ENCODE assay signal across 8 mouse cellular contexts in genomic region chr2:32353007-32353542, GRCm38 (mm10). TPM values are rescaled to one million over a fixed set of nuclear protein-coding genes. Genes with fewer than 3 reads are reported as not detected.
DNase-seq lines count a peak whose midpoint lies in the region; ATAC-seq and TF ChIP-seq lines count a peak whose summit lies in the region.

Gene Dnm1 (minus strand): TSS chr2:32353338.

- no peaks in the 10 kb centered on the region for H3K9me3 ChIP-seq in E14TG2a.4 (ENCODE audit: low read length)
- H3K9me3 ChIP-seq in forebrain, embryonic 12.5 days: no peaks in the 10 kb centered on the region
- H3K9me3 ChIP-seq in heart, embryonic 16.5 days (replicated peaks; ENCODE audit: control insufficient read depth, low read length): no peaks in the 10 kb centered on the region
- H3K9me3 ChIP-seq in liver, embryonic 14.5 days (ENCODE audit: control insufficient read depth, low read length): no peaks in the 10 kb centered on the region
- H3K9me3 ChIP-seq in neural tube, embryonic 11.5 days (ENCODE audit: control insufficient read depth, low read length): no peaks in the 10 kb centered on the region
- no peaks in the 10 kb centered on the region for H3K9me3 ChIP-seq in stomach, embryonic 16.5 days (replicated peaks; ENCODE audit: control insufficient read depth, low read length)

- TF ChIP-seq CTCF in E14TG2a.4 (conservative IDR thresholded peaks at IDR 0.05; ENCODE audit: low read length): peak; percentile 18; the same call in 1 of the 2 replicates
- TF ChIP-seq CTCF in liver, embryonic 14.5 days (IDR thresholded peaks at IDR 0.05; ENCODE audit: low read depth): peak; percentile 92

- H3K4me1 ChIP-seq in E14TG2a.4 (replicated peaks; ENCODE audit: low read depth, low read length): peaks cover 61% of the 10 kb centered on the region
- peaks cover 26% of the 10 kb centered on the region for H3K4me1 ChIP-seq in forebrain, embryonic 12.5 days
- H3K4me1 ChIP-seq in heart, embryonic 16.5 days (ENCODE audit: control insufficient read depth, insufficient read depth, low read length): peaks cover 18% of the 10 kb centered on the region
- peaks cover 2 to 5% of the 10 kb centered on the region in 2 experiments; a peak in 2 of 4 replicates for H3K4me1 ChIP-seq in liver, embryonic 14.5 days (replicated peaks; ENCODE audit: control insufficient read depth in 2 of 2, insufficient read depth in 2 of 2, low read length in 1 of 2)
- peaks cover 11% of the 10 kb centered on the region for H3K4me1 ChIP-seq in neural tube, embryonic 11.5 days (ENCODE audit: control insufficient read depth, insufficient read depth, low read length)
- peaks cover 11% of the 10 kb centered on the region for H3K4me1 ChIP-seq in stomach, embryonic 16.5 days (ENCODE audit: control insufficient read depth, insufficient read depth, low read length)

- H3K4me3 ChIP-seq in E14TG2a.4 (replicated peaks; ENCODE audit: low read length): peak within 1 kb of the TSS; percentile 88
- peak within 1 kb of the TSS; percentile 59 for H3K4me3 ChIP-seq in forebrain, embryonic 12.5 days (replicated peaks)
- peak within 1 kb of the TSS; percentile 65 for H3K4me3 ChIP-seq in heart, embryonic 16.5 days (ENCODE audit: low read length)
- H3K4me3 ChIP-seq in liver, embryonic 14.5 days (ENCODE audit: insufficient read depth in 1 of 2, low read depth in 2 of 2, low read length in 2 of 2): peak within 1 kb of the TSS; percentile 20 to 50
- peak within 1 kb of the TSS; percentile 51 for H3K4me3 ChIP-seq in neural tube, embryonic 11.5 days (ENCODE audit: low read depth, low read length)
- peak within 1 kb of the TSS; percentile 72 for H3K4me3 ChIP-seq in stomach, embryonic 16.5 days (replicated peaks; ENCODE audit: low read length)

- ATAC-seq in forebrain, embryonic 12.5 days (ENCODE audit: low FRiP score): peak; percentile 66
- peak; percentile 67 for ATAC-seq in heart, embryonic 16.5 days (replicated peaks; ENCODE audit: extremely low read depth, insufficient read depth, low FRiP score)
- ATAC-seq in liver, embryonic 14.5 days (ENCODE audit: insufficient read depth): peak; percentile 65; the same call in 1 of the 2 replicates
- peak; percentile 68 for ATAC-seq in neural tube, embryonic 11.5 days (ENCODE audit: insufficient read depth, low FRiP score, low TSS enrichment)
- peak; percentile 77; the same call in 1 of the 2 replicates for ATAC-seq in stomach, embryonic 16.5 days (ENCODE audit: insufficient read depth, low FRiP score)

- no peaks in the 10 kb centered on the region for H3K36me3 ChIP-seq in E14TG2a.4 (ENCODE audit: insufficient read depth, low read length)
- no peaks in the 10 kb centered on the region for H3K36me3 ChIP-seq in forebrain, embryonic 12.5 days (replicated peaks)
- H3K36me3 ChIP-seq in heart, embryonic 16.5 days (ENCODE audit: control insufficient read depth, insufficient read depth): no peaks in the 10 kb centered on the region
- no peaks in the 10 kb centered on the region for H3K36me3 ChIP-seq in liver, embryonic 14.5 days (replicated peaks; ENCODE audit: control insufficient read depth, insufficient read depth, low read depth)
- H3K36me3 ChIP-seq in neural tube, embryonic 11.5 days (ENCODE audit: control insufficient read depth, insufficient read depth, low read length): no peaks in the 10 kb centered on the region; the same call in 1 of the 2 replicates
- H3K36me3 ChIP-seq in stomach, embryonic 16.5 days (ENCODE audit: control insufficient read depth, insufficient read depth, low read length): no peaks in the 10 kb centered on the region

- H3K4me2 ChIP-seq in forebrain, embryonic 12.5 days: peak within 1 kb of the TSS; percentile 96
- H3K4me2 ChIP-seq in heart, embryonic 16.5 days (ENCODE audit: low read depth, low read length): peak within 1 kb of the TSS; percentile 98
- peak within 1 kb of the TSS; percentile 65 for H3K4me2 ChIP-seq in liver, embryonic 14.5 days (ENCODE audit: low read depth)
- H3K4me2 ChIP-seq in neural tube, embryonic 11.5 days (ENCODE audit: low read depth): peak within 1 kb of the TSS; percentile 93
- H3K4me2 ChIP-seq in stomach, embryonic 16.5 days (ENCODE audit: low read depth, low read length): peak within 1 kb of the TSS; percentile 93

- H3K27ac ChIP-seq in forebrain, embryonic 12.5 days: peak within 1 kb of the TSS; percentile 82
- no peak within 1 kb of the TSS for H3K27ac ChIP-seq in heart, embryonic 16.5 days (ENCODE audit: low read length)
- no peak within 1 kb of the TSS for H3K27ac ChIP-seq in liver, embryonic 14.5 days
- peak within 1 kb of the TSS; percentile 80 for H3K27ac ChIP-seq in neural tube, embryonic 11.5 days (ENCODE audit: low read depth, low read length)
- H3K27ac ChIP-seq in stomach, embryonic 16.5 days (ENCODE audit: low read length): peak within 1 kb of the TSS; percentile 66

- under 1% methylated on average over 63 of the region's 63 CpGs for WGBS in forebrain, embryonic 12.5 days
- WGBS in heart, embryonic 16.5 days: under 1% methylated on average over 63 of the region's 63 CpGs
- WGBS in liver, embryonic 14.5 days (ENCODE audit: insufficient replicate concordance): under 1% methylated on average over 63 of the region's 63 CpGs
- under 1% methylated on average over 63 of the region's 63 CpGs for WGBS in neural tube, embryonic 11.5 days
- WGBS in stomach, embryonic 16.5 days: under 1% methylated on average over 62 of the region's 63 CpGs

- peak; percentile 76 for DNase-seq in c-Kit-positive CD71-positive TER-119-negative erythroid progenitor cells, embryonic 14.5 days (ENCODE audit: low read depth)
- peak; percentile 88 to 93 for DNase-seq in kidney, postnatal 36 days
- peak; percentile 59 to 61 (median 61) for DNase-seq in liver, embryonic 14.5 days (ENCODE audit: low read depth in 3 of 3, low spot score in 3 of 3)
- peak; percentile 92 for DNase-seq in neural tube, embryonic 11.5 days (ENCODE audit: low spot score)

- peak within 1 kb of the TSS; percentile 70 for H3K9ac ChIP-seq in forebrain, embryonic 12.5 days
- H3K9ac ChIP-seq in heart, embryonic 16.5 days (ENCODE audit: low read length): peak within 1 kb of the TSS; percentile 79
- H3K9ac ChIP-seq in liver, embryonic 14.5 days (replicated peaks): no peak within 1 kb of the TSS
- peak within 1 kb of the TSS; percentile 76 for H3K9ac ChIP-seq in neural tube, embryonic 11.5 days (ENCODE audit: low read length)
- peak within 1 kb of the TSS; percentile 84 for H3K9ac ChIP-seq in stomach, embryonic 16.5 days (ENCODE audit: low read length)

- peaks cover 53% of the 10 kb centered on the region for H3K27me3 ChIP-seq in E14TG2a.4 (ENCODE audit: insufficient read depth, low read length)
- H3K27me3 ChIP-seq in forebrain, embryonic 12.5 days: peaks cover 33% of the 10 kb centered on the region
- H3K27me3 ChIP-seq in heart, embryonic 16.5 days (ENCODE audit: control insufficient read depth, insufficient read depth, low read length): peaks cover 8% of the 10 kb centered on the region
- peaks cover 22% of the 10 kb centered on the region for H3K27me3 ChIP-seq in liver, embryonic 14.5 days (ENCODE audit: control insufficient read depth, insufficient read depth, low read length)
- no peaks in the 10 kb centered on the region; the same call in 1 of the 2 replicates for H3K27me3 ChIP-seq in neural tube, embryonic 11.5 days (ENCODE audit: control insufficient read depth, insufficient read depth, low read length)
- H3K27me3 ChIP-seq in stomach, embryonic 16.5 days (ENCODE audit: control insufficient read depth, insufficient read depth, low read length): no peaks in the 10 kb centered on the region

- TF ChIP-seq EP300 in liver, embryonic 14.5 days (IDR thresholded peaks at IDR 0.05; ENCODE audit: low read depth): no peak

RNA-seq across cellular contexts. Expression of gene Dnm1, which starts in this region (rescaled TPM):
- polyA plus RNA-seq in forebrain, embryonic 12.5 days (2016; fragmentation: Nextera tagmentation; extraction: Ambion mirVana): 18.6 and 19.4 TPM in 2 replicates
- 2.4 and 2.7 TPM in 2 replicates for polyA plus RNA-seq in heart, embryonic 16.5 days (2015; fragmentation: Nextera tagmentation; extraction: Ambion mirVana)
- 2.9 and 4.0 TPM in 2 replicates for polyA plus RNA-seq in liver, embryonic 14.5 days (2012; rRNA removed)
- 0.43 and 0.56 TPM in 2 replicates for polyA plus RNA-seq in liver, embryonic 14.5 days (2014; fragmentation: Nextera tagmentation; extraction: Ambion mirVana)
- 23.7 and 29.5 TPM in 2 replicates for polyA plus RNA-seq in neural tube, embryonic 11.5 days (2014; fragmentation: Nextera tagmentation; extraction: Ambion mirVana)
- polyA plus RNA-seq in stomach, embryonic 16.5 days (2015; fragmentation: Nextera tagmentation; extraction: Ambion mirVana): 8.1 and 8.2 TPM in 2 replicates

Comparison
In these comparisons a context has a peak if more than half of its experiments do, and no peak if none do; other contexts are left out.
1. H3K4me3 ChIP-seq: peak in every context shown above with its lines; median percentile 88 in E14TG2a.4; 72 in stomach, embryonic 16.5 days; 65 in heart, embryonic 16.5 days; 59 in forebrain, embryonic 12.5 days; 51 in neural tube, embryonic 11.5 days; 35 in liver, embryonic 14.5 days.
2. H3K27ac ChIP-seq: peak in forebrain, embryonic 12.5 days (single experiment), neural tube, embryonic 11.5 days (single experiment) and stomach, embryonic 16.5 days (single experiment); none in heart, embryonic 16.5 days (single experiment) and liver, embryonic 14.5 days (single experiment).
3. Peak in every context shown above with its lines, with median percentiles within 50 percentile points of each other: DNase-seq, ATAC-seq and H3K4me2 ChIP-seq.